12 mouse cellular contexts compared by ENCODE assay signal in genomic region chr9:112264982-112265641, GRCm38 (mm10). TPM values are rescaled to one million over a fixed set of nuclear protein-coding genes. Genes with fewer than 3 reads are reported as not detected.
"Had no signal": no experiment of that assay in that cellular context is flagged by ENCODE, and none has a peak within 500 bp of the region (broad histone marks: within the 10 kb centered on the region; RNA-seq: fewer than 3 reads in every experiment).

No protein-coding gene starts in this region.

- H3K27me3 ChIP-seq: midbrain, embryonic 12.5 days had no signal

- H3K27ac ChIP-seq: kidney, postnatal 0 days; limb, embryonic 10.5 days; midbrain, embryonic 12.5 days; stomach, postnatal 0 days had no signal

- H3K9me3 ChIP-seq: limb, embryonic 10.5 days; midbrain, embryonic 12.5 days had no signal

- DNase-seq: kidney, adult 8-10 months; kidney, postnatal 36 days; lung, adult 2 months; lung, postnatal 36 days; right cerebral cortex, postnatal 14 days; thymus, postnatal 4 days had no signal

- H3K9ac ChIP-seq: midbrain, embryonic 12.5 days had no signal

- H3K4me3 ChIP-seq: limb, embryonic 10.5 days; midbrain, embryonic 12.5 days had no signal

- H3K4me1 ChIP-seq: limb, embryonic 10.5 days; midbrain, embryonic 12.5 days had no signal

- H3K36me3 ChIP-seq: limb, embryonic 10.5 days; midbrain, embryonic 12.5 days had no signal

- H3K4me2 ChIP-seq: midbrain, embryonic 12.5 days had no signal

- ATAC-seq: intestine, postnatal 0 days; lung, postnatal 0 days had no signal

RNA-seq across cellular contexts. Expression of gene Arpp21, which starts 29.4 kb away (rescaled TPM):
- polyA plus RNA-seq: lung, postnatal 0 days had no signal
